Mouse (Mus musculus) neural tube, embryonic 14.5 days (tissue): ENCODE measurements at regions not wholly inside any gene's neighbourhood (a gene's known extent, or its start where the extent isn't known, plus 50 kb on each side); places are given as distances from the start of the nearest gene placed in this dataset.
A peak's percentile ranks its signal among the peaks of the same experiment; 100 is the strongest.

Experiments used
- ATAC-seq: fragments of 200-750 bp; cut with Nextera tagmentation; 2 replicates; pipeline ENCODE4 v1.8.0; 2017; ENCODE audit warnings: low read depth, mild to moderate bottlenecking, moderate TSS enrichment, moderate library complexity
- H3K27ac ChIP-seq: fragments of 300-500 bp; sonication (generic); 2 replicates; pipeline ENCODE4 v1.5.1; 2014; ENCODE audit warnings: low read depth, mild to moderate bottlenecking, control low read depth, low read length, moderate library complexity, mixed read lengths
- H3K27me3 ChIP-seq: fragments of 300-500 bp; sonication (generic); 2 replicates; pipeline ENCODE4 v1.6.1; 2014; ENCODE audit warnings: low read length; ENCODE audit not compliant: control insufficient read depth, insufficient read depth
- H3K36me3 ChIP-seq: fragments of 300-500 bp; sonication (generic); 2 replicates; pipeline ENCODE4 v1.6.1; 2014; ENCODE audit warnings: low read length, mixed read lengths; ENCODE audit not compliant: control insufficient read depth, insufficient read depth
- H3K4me1 ChIP-seq: fragments of 300-500 bp; sonication (generic); 2 replicates; pipeline ENCODE4 v1.6.1; 2014; ENCODE audit warnings: low read length; ENCODE audit not compliant: control insufficient read depth, insufficient read depth
- H3K4me2 ChIP-seq: fragments of 300-500 bp; sonication (generic); 2 replicates; pipeline ENCODE4 v1.6.1; 2014; ENCODE audit warnings: mild to moderate bottlenecking, low read depth, low read length, control low read depth
- H3K4me3 ChIP-seq: fragments of 300-500 bp; sonication (generic); 2 replicates; pipeline ENCODE4 v1.5.1; 2014; ENCODE audit warnings: low read depth, low read length, control low read depth, mixed read lengths
- H3K9ac ChIP-seq: fragments of 300-500 bp; sonication (generic); replicated peaks from 2 replicates; pipeline ENCODE4 v1.6.1; 2014; ENCODE audit warnings: low read depth, mild to moderate bottlenecking, control low read depth, low read length, mixed read lengths
- H3K9me3 ChIP-seq: fragments of 300-500 bp; sonication (generic); 2 replicates; pipeline ENCODE4 v1.6.1; 2016; ENCODE audit warnings: low read length; ENCODE audit not compliant: control insufficient read depth
- WGBS: fragments of 180-500 bp; shearing (Covaris S2); extraction: QIAGEN DNeasy Blood & Tissue Kit; methylation state at CpG from one replicate; pipeline ENCODE4 v1.1.7; 2014; 5-methylcytosine and 5-hydroxymethylcytosine counted together

DNA sequence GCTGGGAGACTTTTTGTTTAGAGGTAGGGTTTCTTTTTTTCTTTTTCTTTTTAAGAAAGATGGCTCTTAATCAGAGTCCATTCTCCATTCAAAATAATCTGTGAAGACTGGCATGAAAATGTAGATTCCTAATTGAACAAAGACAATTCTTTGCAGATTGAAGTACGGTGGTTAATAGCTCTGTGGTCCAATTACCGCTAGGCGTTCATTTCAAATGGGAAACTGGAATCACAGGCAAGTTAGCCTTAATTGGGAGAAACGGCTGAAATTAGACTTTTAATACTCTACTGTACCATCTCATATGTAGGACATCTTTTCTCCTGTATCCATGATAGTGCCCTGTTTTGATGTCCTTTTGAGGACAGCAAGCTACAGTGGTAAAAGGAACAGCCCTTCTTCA, 61.2 kb downstream of the Ascl1 start:
- no peak overlapping the region for H3K4me3 ChIP-seq
- H3K4me2 ChIP-seq, result no peak overlapping the region
- no peaks in the 10 kb centered on the region for H3K27me3 ChIP-seq
- WGBS, result 71% methylated on average over 4 of the region's 4 CpGs
- no peak overlapping the region for H3K27ac ChIP-seq
- H3K4me1 ChIP-seq, result no peaks in the 10 kb centered on the region
- H3K9ac ChIP-seq, result no peak overlapping the region
- H3K9me3 ChIP-seq, result no peaks in the 10 kb centered on the region
- no peak for ATAC-seq
- H3K36me3 ChIP-seq, result no peaks in the 10 kb centered on the region

DNA sequence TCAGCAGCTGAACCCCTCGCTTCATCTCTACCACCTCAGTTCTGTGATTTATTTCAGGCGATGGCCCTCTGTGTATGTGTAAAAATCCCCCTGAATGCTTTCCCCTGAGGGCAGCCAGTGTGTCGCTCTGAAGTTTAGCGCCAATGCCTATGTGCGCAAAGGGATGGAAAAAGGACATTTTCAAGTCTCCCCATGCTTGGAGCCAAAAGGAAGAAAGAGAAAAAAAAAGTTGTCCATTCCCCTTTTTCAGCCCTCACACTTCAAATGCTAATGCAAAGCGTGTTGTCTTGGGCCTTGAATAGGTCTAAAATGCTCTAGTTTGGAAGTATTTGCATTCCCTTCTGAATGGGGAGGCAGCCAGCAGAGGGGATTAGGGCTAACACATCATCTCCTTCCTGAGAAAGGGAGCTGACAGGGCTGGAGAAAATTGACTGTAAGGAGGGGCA, 73.5 kb downstream of the Ascl1 start:
- Histone ChIP-seq H3K4me3 (no peak overlapping the region), H3K4me1 (0 out of 2 replicates have a peak, but pooled peaks cover 5% of the 10 kb centered on the region), H3K9me3 (no peaks in the 10 kb centered on the region), H3K4me2 (no peak overlapping the region), H3K27ac (no peak overlapping the region), H3K27me3 (no peaks in the 10 kb centered on the region), H3K9ac (no peak overlapping the region), H3K36me3 (no peaks in the 10 kb centered on the region)
- peak; percentile 66; the same call in 1 of the 2 replicates for ATAC-seq
- 6% methylated on average over 6 of the region's 6 CpGs for WGBS

DNA sequence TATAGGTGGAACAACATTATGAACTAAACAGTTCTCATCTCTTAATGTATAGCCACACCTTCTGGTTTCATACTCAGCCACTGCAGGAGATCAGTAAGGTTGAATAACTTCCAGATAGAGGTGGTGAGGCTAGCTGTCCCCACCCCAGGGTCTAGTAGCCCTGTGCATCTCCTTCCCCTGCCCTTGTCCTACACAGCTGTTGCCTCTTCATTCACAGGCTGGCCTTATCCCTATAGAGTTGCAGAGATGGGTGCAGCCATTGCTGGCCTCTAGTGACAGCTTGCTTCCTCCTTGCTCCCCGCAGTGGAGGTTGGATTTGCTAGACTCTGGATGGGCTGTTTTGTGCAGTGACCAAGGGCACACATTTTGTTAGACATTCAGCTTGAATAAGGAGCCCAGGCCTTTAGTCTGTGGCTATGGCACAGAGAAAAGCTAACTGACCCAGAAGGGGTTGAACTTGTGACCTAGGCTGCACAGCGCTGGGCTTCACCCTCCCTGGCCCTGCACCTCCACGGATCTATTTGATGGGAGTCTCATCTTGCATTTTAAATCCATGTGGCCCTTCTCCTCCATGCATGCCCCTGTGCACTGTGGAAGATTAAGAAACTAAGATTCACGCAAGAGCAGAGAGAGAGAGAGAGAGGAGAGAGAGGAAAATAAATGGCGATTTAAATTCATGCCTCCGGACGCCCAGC, 74.1 kb downstream of the Ascl1 start:
- H3K36me3 ChIP-seq, result no peaks in the 10 kb centered on the region
- 7% methylated on average over 7 of the region's 7 CpGs for WGBS
- H3K27me3 ChIP-seq, result no peaks in the 10 kb centered on the region
- no peaks in the 10 kb centered on the region for H3K9me3 ChIP-seq
- H3K4me3 ChIP-seq, result no peak overlapping the region
- peak; percentile 24; the same call in 1 of the 2 replicates for ATAC-seq
- no peak overlapping the region for H3K4me2 ChIP-seq
- H3K27ac ChIP-seq, result no peak overlapping the region
- H3K4me1 ChIP-seq, result 0 out of 2 replicates have a peak, but pooled peaks cover 5% of the 10 kb centered on the region
- no peak overlapping the region for H3K9ac ChIP-seq

DNA sequence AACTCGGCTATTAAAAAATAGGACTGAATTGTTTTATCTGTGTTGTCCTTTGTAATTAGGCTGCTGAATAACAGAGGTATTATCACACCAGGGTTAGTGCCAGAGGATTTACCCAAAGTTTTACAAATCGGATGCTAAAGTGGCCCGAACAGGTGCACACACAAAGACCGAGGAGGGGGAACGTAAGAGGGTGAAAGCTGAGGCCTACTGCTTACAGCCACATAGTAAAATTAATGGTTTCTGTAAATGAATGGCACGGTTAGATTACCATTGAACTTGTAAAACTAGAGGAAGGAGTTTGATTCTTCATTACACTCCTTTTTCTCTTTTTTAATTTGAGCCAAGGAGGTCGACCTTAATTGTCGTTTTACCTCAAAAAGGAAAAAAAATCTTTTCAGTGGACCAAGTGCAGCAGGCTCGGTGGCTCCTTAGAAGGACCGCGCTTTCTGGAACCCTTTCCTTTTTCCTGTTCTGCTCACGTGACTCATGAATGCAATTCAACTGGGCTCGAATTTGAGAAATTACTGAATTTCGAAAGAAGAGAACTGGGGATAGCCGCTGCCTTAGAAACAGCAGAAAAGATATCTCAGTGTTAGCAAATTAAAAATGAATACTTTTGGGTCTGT, 99.1 kb downstream of the Ascl1 start:
- Histone ChIP-seq H3K27me3 (no peaks in the 10 kb centered on the region), H3K4me3 (no peak overlapping the region), H3K4me1 (no peaks in the 10 kb centered on the region), H3K9ac (no peak overlapping the region), H3K27ac (no peak overlapping the region), H3K36me3 (no peaks in the 10 kb centered on the region), H3K4me2 (no peak overlapping the region), H3K9me3 (no peaks in the 10 kb centered on the region)
- ATAC-seq, result no peak
- 54% methylated on average over 15 of the region's 15 CpGs for WGBS

DNA sequence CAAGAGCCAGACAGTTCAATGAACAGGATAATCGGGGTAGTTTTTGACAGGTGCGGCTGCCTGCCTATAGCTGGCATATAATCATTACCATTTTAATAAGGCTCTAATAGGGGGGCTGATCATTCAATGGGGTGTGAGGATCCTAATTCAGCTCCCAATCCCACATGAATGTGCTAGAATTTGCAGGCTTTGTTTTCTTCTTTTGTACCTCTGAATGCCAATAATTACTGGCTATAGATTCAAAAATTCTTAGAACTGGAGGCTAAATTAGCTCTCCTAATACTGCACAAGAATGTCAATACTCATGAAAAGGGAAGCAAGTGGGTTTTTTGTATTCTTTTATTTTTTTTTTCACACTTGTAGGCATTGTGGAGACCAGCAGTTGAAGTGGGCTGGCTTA, 104.3 kb downstream of the Ascl1 start:
- Histone ChIP-seq H3K4me3 (no peak overlapping the region), H3K9ac (no peak overlapping the region), H3K27me3 (no peaks in the 10 kb centered on the region), H3K4me1 (no peaks in the 10 kb centered on the region), H3K36me3 (no peaks in the 10 kb centered on the region), H3K4me2 (no peak overlapping the region), H3K27ac (no peak overlapping the region), H3K9me3 (no peaks in the 10 kb centered on the region)
- WGBS, result 68% methylated on average over 2 of the region's 2 CpGs
- ATAC-seq, result no peak

DNA sequence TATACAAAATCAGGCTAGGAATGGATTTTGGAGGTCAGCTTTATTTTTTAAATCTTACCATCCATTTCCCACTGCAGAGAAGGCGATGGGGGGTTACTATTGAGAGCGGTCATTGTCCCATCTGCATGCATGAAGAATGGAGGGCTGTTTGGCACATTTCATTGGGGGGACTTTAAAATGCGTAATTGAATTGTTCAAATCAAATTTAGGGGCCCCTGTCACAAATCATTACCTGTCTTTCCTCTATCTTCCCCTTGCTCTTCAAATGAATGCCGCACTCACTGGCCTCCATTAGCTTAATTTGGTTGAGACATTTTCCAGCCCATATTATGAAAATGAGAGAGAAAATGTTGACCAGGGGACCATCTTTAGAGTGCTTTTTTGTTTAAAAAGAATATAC, 108.2 kb downstream of the Ascl1 start:
- Histone ChIP-seq H3K27me3 (no peaks in the 10 kb centered on the region), H3K4me2 (no peak overlapping the region), H3K27ac (no peak overlapping the region), H3K4me3 (no peak overlapping the region), H3K36me3 (no peaks in the 10 kb centered on the region), H3K9me3 (no peaks in the 10 kb centered on the region), H3K4me1 (no peaks in the 10 kb centered on the region), H3K9ac (no peak overlapping the region)
- 91% methylated on average over 4 of the region's 4 CpGs for WGBS
- ATAC-seq, result no peak

DNA sequence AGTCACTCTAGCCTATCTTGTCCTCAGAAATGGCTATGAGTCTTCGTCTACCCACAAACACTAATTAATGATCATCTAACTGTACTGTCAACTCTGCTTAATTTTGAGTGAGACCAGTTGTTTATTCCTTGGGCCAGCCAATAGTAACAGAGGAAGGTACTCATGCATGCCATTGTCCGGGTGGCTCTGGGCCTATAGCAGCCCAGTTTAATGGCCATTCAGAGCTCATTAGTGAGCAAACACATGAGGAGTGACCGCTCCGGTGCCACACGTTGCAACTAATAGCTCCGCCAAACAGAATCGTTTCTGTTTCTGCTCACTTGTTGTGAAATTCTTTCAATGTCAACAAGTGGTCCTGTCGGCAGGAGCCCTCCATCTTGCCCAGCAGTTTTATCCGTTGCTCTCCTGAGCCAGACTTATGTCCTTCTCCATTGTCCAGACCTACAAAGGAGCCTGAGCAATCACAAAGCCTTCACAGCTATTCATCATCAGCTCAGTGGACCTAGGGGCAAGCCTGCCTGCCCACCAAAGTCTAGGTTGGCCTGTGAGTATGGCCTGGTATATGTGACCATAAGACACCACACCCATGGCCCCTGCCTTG, 108.8 kb downstream of the Ascl1 start:
- no peaks in the 10 kb centered on the region for H3K36me3 ChIP-seq
- no peak overlapping the region for H3K4me3 ChIP-seq
- no peaks in the 10 kb centered on the region for H3K4me1 ChIP-seq
- no peak overlapping the region for H3K4me2 ChIP-seq
- WGBS, result 40% methylated on average over 9 of the region's 9 CpGs
- ATAC-seq, result no peak
- no peaks in the 10 kb centered on the region for H3K27me3 ChIP-seq
- no peak overlapping the region for H3K27ac ChIP-seq
- H3K9me3 ChIP-seq, result no peaks in the 10 kb centered on the region
- H3K9ac ChIP-seq, result no peak overlapping the region

DNA sequence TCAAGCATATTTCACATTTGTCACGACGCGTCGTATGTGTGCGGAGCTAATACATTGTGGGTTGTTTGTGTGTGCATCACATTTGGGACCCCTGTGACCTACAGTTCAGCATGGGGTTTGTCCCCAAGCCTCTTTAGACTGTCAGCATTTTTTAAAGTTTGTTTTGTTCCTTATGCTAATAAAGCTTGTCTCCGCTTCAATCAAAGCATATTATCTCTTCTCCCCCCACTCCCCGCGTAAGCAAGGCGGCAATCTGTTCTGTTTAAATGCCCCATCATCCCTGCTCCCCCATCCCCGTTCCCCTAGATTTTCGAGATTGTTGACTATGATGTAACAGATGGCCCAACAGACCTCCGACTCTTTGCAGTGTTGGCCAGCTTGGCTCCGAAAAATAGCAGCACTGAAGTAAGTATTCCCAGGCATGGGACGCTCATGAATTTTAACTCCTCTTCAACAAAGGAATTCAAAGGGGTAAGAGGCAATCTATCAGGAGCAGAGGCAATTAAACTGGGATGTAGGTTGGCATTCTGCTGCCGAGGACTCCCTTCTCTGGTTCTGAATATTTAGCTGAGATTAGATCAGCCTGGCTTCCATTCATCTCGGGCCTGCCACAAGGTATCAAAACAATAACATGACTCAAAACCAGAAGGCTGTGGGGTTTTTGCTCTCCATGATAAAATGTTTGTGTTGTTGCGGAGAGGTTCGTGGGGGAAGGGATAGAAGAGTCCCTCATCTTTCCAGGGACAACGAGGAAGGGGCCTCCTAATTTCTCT, 141.9 kb downstream of the Ascl1 start:
- no peaks in the 10 kb centered on the region for H3K36me3 ChIP-seq
- H3K4me1 ChIP-seq, result no peaks in the 10 kb centered on the region
- H3K9me3 ChIP-seq, result no peaks in the 10 kb centered on the region
- no peak overlapping the region for H3K9ac ChIP-seq
- peak; percentile 91 for ATAC-seq
- no peak overlapping the region for H3K4me3 ChIP-seq
- H3K27me3 ChIP-seq, result no peaks in the 10 kb centered on the region
- 17% methylated on average over 19 of the region's 19 CpGs for WGBS
- peak overlapping the region; percentile 41; the same call in 1 of the 2 replicates for H3K27ac ChIP-seq
- peak overlapping the region; percentile 45; the same call in 1 of the 2 replicates for H3K4me2 ChIP-seq
